Mouse (Mus musculus): Measurements from ENCODE around the gene Rab8a. TPM values are rescaled to one million over a fixed set of nuclear protein-coding genes. Genes with fewer than 3 reads are reported as not detected.
A peak's percentile ranks its signal among the peaks of the same experiment; 100 is the strongest.

Gene Rab8a
- polyA plus RNA-seq, 1 experiment = 67.4 TPM

DNA sequence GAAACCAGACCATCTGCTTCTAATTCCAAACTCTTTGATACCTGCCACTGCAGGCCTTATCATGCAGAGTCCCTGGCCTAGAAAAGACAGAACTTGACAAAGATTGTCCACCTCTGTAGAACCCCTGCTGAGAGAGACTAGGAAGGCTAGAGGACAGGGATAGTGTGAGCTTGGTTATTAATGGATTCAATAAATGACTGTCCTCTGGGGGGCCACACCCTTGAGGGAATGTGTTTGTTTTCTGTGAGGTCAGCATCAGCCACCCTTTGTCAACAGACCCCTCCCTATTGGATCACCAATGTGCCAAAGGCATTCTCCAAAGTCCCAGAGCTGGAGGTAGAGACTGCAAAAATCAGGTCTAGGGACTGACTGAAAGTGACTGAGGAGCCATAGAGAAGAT, 31.1 kb downstream of the Rab8a start:
- DNase-seq = no peak
- TF ChIP-seq POLR2A (IDR thresholded peaks at IDR 0.05; ENCODE audit: borderline replicate concordance, extremely low read depth, low read depth, low read length) = no peak
- no peak for TF ChIP-seq CTCF (IDR thresholded peaks at IDR 0.05; ENCODE audit: insufficient read depth, low read length)
- Histone ChIP-seq H3K4me3 (replicated peaks; ENCODE audit: extremely low read depth, low read depth, low read length) (no peak overlapping the region), H3K4me1 (ENCODE audit: control insufficient read depth, insufficient read depth, low read length) (no peaks in the 10 kb centered on the region)

DNA sequence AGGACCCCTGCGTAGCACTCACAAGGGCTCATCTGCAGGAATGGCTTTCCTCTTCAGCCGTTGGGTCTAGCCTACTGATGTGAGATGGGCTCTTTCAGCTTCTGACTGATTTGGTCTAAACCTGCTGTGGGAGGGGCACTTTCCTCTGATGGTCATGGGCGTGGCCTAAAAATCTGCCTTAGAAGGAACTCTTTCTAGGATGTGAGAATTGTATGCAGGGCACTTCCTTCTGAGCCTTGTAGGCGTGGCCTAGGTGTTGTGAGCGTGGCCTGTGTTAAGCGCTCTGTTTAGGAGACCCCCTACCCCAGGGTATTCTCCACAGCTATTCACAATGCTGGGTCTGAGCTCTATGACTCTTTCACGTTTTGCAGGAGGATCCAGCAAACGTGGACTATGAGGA, 37.0 kb downstream of the Rab8a start:
- Histone ChIP-seq H3K4me3 (replicated peaks; ENCODE audit: extremely low read depth, low read depth, low read length) (no peak overlapping the region), H3K4me1 (ENCODE audit: control insufficient read depth, insufficient read depth, low read length) (no peaks in the 10 kb centered on the region)
- TF ChIP-seq POLR2A (IDR thresholded peaks at IDR 0.05; ENCODE audit: borderline replicate concordance, extremely low read depth, low read depth, low read length) (no peak), CTCF (IDR thresholded peaks at IDR 0.05; ENCODE audit: insufficient read depth, low read length) (no peak)
- no peak for DNase-seq
- WGBS = 55% methylated on average over 8 of the region's 8 CpGs

DNA sequence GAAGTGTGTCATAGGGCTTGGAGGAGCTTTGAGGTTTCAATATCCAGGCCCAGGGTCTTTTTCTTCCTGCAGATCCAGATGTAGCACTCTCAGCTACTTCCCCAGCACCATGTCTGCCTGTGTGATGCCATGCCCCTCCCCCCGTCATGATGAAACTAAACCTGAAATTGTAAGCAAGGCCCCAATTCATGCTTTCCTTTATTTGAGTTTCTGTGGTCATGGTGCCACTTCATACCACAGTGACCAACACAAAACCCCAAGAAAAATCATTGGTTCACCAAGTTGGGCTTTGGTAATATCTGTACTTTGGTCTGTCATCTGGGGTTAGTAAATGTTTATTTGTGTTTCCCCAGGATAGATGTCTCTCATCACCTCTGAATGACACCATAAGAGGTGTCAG, 47.6 kb downstream of the Rab8a start:
- H3K4me3 ChIP-seq (replicated peaks; ENCODE audit: extremely low read depth, low read depth, low read length) = no peak overlapping the region
- TF ChIP-seq CTCF (IDR thresholded peaks at IDR 0.05; ENCODE audit: insufficient read depth, low read length) (no peak), POLR2A (IDR thresholded peaks at IDR 0.05; ENCODE audit: borderline replicate concordance, extremely low read depth, low read depth, low read length) (no peak)
- H3K4me1 ChIP-seq (ENCODE audit: control insufficient read depth, insufficient read depth, low read length) = no peaks in the 10 kb centered on the region
- no peak for DNase-seq
- 64% methylated on average over 1 of the region's 1 CpGs for WGBS

DNA sequence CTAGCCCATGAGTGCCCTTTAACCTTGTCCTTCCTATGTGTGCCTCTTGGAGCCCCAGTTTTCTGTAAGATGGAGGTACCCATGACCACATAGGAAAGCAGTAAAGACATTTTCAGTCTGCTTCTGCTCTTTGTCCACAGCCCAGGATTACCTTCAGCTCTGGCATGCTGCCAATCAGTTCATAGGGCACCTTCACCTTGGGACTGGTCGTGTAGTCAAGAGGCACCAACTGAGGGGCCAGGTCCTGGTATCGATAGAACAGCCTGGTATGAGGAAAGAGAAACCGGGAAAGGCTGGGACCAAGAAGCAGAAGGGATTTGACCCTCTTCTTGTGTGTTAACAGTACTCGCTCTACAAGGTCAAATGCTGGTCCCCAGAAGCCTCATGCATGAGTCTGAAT, 49.2 kb downstream of the Rab8a start:
- WGBS = 68% methylated on average over 4 of the region's 4 CpGs
- TF ChIP-seq CTCF (IDR thresholded peaks at IDR 0.05; ENCODE audit: insufficient read depth, low read length) (no peak), POLR2A (IDR thresholded peaks at IDR 0.05; ENCODE audit: borderline replicate concordance, extremely low read depth, low read depth, low read length) (no peak)
- no peak for DNase-seq
- Histone ChIP-seq H3K4me1 (ENCODE audit: control insufficient read depth, insufficient read depth, low read length) (no peaks in the 10 kb centered on the region), H3K4me3 (replicated peaks; ENCODE audit: extremely low read depth, low read depth, low read length) (no peak overlapping the region)

DNA sequence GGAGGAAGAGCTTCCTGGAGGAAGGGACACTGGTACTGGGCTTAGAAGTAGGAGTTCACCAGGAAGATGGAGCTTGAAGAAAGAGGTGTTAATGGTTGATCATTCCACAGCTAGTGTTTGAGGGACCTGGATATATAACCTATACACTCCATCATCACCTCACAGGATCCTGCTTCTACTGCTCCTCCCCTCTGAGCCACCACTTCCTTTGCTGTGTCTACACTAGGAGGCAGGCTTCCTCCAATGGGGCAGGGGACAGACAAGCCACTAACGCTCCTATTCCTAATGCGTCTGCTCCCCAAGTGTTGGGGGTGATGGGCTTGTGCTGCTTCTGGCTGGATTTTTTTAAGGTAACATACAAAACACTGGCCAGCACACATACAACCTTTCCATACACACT, 49.7 kb downstream of the Rab8a start:
- no peaks in the 10 kb centered on the region for H3K4me1 ChIP-seq (ENCODE audit: control insufficient read depth, insufficient read depth, low read length)
- no peak for DNase-seq
- WGBS = 51% methylated on average over 2 of the region's 2 CpGs
- TF ChIP-seq CTCF (IDR thresholded peaks at IDR 0.05; ENCODE audit: insufficient read depth, low read length) (no peak), POLR2A (IDR thresholded peaks at IDR 0.05; ENCODE audit: borderline replicate concordance, extremely low read depth, low read depth, low read length) (no peak)
- H3K4me3 ChIP-seq (replicated peaks; ENCODE audit: extremely low read depth, low read depth, low read length) = no peak overlapping the region

DNA sequence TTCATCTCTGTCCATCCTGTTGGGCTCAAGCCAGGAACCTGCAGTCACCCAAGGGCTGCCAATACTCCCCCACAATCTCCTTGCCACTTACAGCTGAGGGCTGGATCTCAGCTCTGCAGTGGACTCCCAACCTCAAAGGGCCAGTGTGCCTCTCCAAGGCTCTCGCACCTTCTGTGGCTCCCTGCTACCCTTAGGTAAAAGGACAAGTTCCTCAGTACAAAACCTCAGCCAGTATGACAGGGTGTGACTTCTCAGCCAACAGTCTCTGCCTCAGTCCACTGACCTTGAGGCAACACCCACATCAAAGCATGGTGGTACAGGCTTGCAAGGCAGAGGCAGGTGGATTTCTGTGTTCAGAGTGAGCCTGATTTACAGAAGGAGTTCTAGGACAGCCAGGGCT, 50.8 kb downstream of the Rab8a start:
- no peak for DNase-seq
- no peak overlapping the region for H3K4me3 ChIP-seq (replicated peaks; ENCODE audit: extremely low read depth, low read depth, low read length)
- no peaks in the 10 kb centered on the region for H3K4me1 ChIP-seq (ENCODE audit: control insufficient read depth, insufficient read depth, low read length)
- TF ChIP-seq CTCF (IDR thresholded peaks at IDR 0.05; ENCODE audit: insufficient read depth, low read length) (no peak), POLR2A (IDR thresholded peaks at IDR 0.05; ENCODE audit: borderline replicate concordance, extremely low read depth, low read depth, low read length) (no peak)
- 79% methylated on average over 1 of the region's 1 CpGs for WGBS

DNA sequence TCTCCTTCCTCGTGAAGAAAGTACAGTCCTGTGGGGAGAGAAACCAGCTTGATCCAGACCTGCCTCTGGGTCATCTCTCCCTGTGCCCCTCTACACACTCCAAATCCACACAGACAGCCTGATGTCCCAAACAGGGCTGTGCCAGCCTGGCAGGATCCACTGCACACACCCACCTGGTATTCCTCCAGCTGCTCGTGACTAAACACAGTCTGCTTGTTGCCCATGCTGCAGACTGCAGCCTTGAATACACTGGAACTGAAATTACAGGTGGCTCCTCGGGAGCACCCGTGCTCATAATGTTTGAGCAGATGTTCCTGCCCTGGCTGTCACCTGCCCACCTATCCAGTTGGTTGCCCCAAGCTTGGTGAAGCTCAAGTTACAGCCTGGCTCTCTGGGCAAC, 51.8 kb downstream of the Rab8a start, which contains the start of gene Cib3:
TSS of gene Cib3 (minus strand) at position 87 of the 400 bp plus-strand sequence.
- no peak for TF ChIP-seq CTCF (IDR thresholded peaks at IDR 0.05; ENCODE audit: insufficient read depth, low read length)
- TF ChIP-seq POLR2A (IDR thresholded peaks at IDR 0.05; ENCODE audit: borderline replicate concordance, extremely low read depth, low read depth, low read length) = no peak
- 52% methylated on average over 4 of the region's 4 CpGs for WGBS
- Histone ChIP-seq H3K4me1 (ENCODE audit: control insufficient read depth, insufficient read depth, low read length) (no peaks in the 10 kb centered on the region), H3K4me3 (replicated peaks; ENCODE audit: extremely low read depth, low read depth, low read length) (no peak within 1 kb of the TSS)
- no peak for DNase-seq

DNA sequence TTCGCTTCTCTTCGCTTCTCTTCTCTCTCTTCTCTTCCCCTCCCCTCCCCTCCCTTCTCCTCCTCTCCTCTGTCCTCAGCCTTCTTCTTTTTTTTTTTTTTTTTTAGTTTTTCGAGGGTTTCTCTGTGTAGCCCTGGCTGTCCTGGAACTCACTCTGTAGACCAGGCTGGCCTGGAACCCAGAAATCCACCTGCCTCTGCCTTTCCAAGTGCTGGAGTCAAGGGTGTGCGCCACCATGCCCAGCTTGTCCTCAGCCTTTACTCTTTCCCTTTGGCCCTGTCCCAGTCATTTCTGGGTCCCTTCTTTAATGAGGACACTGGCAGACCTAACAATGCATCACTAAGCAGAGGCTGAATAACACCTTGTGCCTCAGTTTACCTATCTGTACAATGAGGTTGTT, 52.5 kb downstream of the Rab8a start, which contains the start of gene Gm11034:
TSS of gene Gm11034 (minus strand) at position 101 of the 400 bp plus-strand sequence.
- TF ChIP-seq POLR2A (IDR thresholded peaks at IDR 0.05; ENCODE audit: borderline replicate concordance, extremely low read depth, low read depth, low read length) = no peak
- TF ChIP-seq CTCF (IDR thresholded peaks at IDR 0.05; ENCODE audit: insufficient read depth, low read length) = no peak

DNA sequence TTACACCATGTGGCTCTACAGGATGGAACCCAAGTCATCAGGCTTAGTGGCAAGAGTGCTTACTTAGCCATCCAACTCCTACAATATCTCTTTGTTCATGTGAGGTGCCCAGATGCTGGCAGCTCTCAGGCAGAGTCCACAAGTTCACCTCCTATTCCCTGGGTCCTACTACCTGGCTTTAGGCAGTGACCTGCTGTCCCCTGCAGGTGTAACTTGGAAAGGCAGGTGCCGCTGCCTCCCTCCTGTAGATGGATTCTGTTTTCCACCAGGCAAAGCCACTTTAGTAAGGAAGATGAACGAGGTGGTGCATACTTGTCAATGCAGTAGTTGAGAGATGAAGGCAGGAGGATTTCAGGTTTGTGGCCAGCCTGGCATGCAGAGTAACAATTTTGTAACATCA, 54.1 kb downstream of the Rab8a start:
- peak; percentile 68 for TF ChIP-seq CTCF (IDR thresholded peaks at IDR 0.05; ENCODE audit: insufficient read depth, low read length)
- no peak for TF ChIP-seq POLR2A (IDR thresholded peaks at IDR 0.05; ENCODE audit: borderline replicate concordance, extremely low read depth, low read depth, low read length)
- 26% methylated on average over 2 of the region's 2 CpGs for WGBS
- Histone ChIP-seq H3K4me3 (replicated peaks; ENCODE audit: extremely low read depth, low read depth, low read length) (no peak overlapping the region), H3K4me1 (ENCODE audit: control insufficient read depth, insufficient read depth, low read length) (no peaks in the 10 kb centered on the region)
- DNase-seq = peak; percentile 43

More for the DNA sequence above, 52.5 kb downstream of the Rab8a start, which contains the start of gene Gm11034:
- Histone ChIP-seq H3K4me1 (ENCODE audit: control insufficient read depth, insufficient read depth, low read length) (no peaks in the 10 kb centered on the region), H3K4me3 (replicated peaks; ENCODE audit: extremely low read depth, low read depth, low read length) (no peak within 1 kb of the TSS)
- DNase-seq = no peak
- 65% methylated on average over 4 of the region's 4 CpGs for WGBS

DNA sequence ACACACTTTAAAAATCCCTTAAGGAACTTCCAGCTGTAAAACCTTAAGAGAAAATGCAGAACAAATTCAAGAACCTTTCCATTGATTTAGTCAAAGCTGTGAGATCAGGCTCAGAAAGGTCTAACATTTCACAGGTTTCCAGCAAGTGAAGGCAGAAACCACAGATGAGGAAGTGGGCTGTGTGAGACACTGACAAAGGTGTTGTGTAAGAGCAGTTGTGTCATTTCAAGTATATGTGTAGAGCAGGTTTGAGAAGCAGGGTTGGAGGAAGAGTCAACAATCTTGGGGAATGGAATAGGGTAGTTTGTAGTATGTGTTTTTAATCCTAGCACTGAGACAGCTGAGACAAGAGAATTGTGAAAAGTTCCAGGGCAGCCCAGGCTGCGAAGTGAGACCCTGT, 54.9 kb downstream of the Rab8a start:
- 24% methylated on average over 1 of the region's 1 CpGs for WGBS
- no peak for DNase-seq
- TF ChIP-seq POLR2A (IDR thresholded peaks at IDR 0.05; ENCODE audit: borderline replicate concordance, extremely low read depth, low read depth, low read length) = no peak
- TF ChIP-seq CTCF (IDR thresholded peaks at IDR 0.05; ENCODE audit: insufficient read depth, low read length) = no peak
- Histone ChIP-seq H3K4me3 (replicated peaks; ENCODE audit: extremely low read depth, low read depth, low read length) (no peak overlapping the region), H3K4me1 (ENCODE audit: control insufficient read depth, insufficient read depth, low read length) (peaks cover 6% of the 10 kb centered on the region)
